Mouse (Mus musculus) cerebellum, postnatal 36 days (tissue): ENCODE results near the gene Hoxa13.
A peak's percentile ranks its signal among the peaks of the same experiment; 100 is the strongest.

Experiments used
- DNase-seq, 2 experiments: peaks; one replicate each; pipeline ENCODE4 v3.0.0; 2021 to 2022; ENCODE audit warnings: mixed read lengths in 2 of 2

Hoxa13 gene

DNA sequence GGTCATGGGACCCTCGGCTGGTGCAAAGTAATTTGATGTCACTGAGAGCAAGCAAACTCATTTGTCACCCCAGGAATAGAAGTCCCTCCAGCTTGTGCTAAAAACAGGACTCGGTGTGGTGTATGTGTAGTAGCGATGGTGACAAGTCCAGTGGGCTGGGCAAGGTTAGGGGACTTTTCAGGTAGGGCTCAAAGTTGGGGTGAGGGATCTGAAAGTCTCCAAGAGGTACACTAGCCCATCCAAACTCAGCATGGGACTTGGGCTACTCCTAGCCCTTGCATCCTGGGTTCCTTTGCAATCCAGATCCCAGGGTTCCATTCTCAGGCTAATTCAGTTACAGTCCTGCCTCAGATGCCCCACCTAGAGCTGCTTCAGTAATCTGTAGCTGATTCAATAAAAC is 8.1 kb upstream of the Hoxa13 start:
- DNase-seq, result no peak

- DNase-seq, result no peak
These were observed 7.7 kb upstream of the Hoxa13 start for GRCm38 (mm10) chr6:52268341-52268740.

- no peak for DNase-seq
These were observed 7.0 kb upstream of the Hoxa13 start for GRCm38 (mm10) chr6:52267691-52268090.

GRCm38 (mm10) chr6:52267221-52267620 is 6.5 kb upstream of the Hoxa13 start:
- DNase-seq, result no peak

GRCm38 (mm10) chr6:52266666-52266985 is 5.9 kb upstream of the Hoxa13 start:
- DNase-seq, result no peak

GRCm38 (mm10) chr6:52265913-52266665 is 5.4 kb upstream of the Hoxa13 start:
- no peak for DNase-seq

DNA sequence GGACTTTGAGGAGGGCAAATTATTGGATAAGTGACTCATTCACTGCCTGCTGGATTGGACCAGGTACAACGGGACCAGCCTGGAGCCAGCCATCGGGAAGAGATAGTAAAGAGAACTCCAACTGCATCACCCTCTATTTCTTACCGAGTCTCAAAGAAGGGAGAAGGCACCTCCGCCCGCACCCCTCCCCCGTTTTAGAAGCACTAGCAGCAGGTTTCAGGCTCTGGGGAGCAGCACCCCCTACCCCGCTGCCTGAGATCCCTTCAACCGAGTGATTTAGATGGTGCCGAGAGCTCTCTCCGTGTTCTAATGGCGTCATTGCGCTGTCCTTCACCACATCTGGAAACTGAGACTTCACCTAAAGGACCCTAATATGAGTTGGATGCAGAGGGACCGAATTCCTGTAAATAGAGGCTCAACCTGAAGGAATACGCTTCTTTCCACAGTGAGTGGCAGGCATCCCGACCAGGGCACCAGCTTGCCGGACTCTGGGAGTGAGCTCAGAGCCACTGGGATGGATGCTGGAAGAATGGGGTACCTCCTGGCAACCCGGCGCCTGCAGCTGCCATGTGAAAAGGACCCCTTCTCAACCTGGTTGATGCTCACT is 4.7 kb upstream of the Hoxa13 start:
- no peak for DNase-seq

DNA sequence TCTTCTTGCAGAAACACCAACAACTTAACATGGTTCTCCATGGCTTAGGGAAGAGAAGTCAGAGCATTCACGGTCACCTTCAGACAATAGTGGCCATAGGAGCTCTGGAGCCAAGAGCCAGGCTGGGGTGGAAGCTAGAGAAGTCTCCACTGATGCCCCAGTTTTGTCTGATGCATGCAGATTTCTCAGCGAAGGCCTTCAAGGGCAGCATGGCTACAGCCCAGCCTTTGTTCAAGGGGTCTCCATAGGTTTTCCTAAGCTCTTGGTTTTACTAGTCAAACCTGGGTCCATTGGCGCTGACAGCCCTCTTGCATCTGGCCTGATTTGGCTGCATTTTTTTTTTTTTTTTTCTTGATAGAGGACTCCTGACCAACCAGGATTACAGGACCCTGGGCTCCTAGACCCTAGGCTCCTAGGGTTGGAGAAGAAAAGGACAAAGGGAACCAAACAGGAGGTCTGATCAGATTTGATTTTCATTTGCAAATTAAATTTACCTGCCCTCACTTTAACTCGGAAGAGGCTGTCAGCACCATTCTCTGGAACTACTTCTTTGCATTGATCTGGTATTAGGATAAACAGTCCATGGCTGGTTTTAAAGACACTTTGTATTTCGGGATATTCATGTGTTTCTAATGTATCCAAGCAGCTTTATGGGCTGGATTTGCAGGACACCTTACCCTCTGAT is 3.6 kb upstream of the Hoxa13 start:
- DNase-seq, result no peak

DNA sequence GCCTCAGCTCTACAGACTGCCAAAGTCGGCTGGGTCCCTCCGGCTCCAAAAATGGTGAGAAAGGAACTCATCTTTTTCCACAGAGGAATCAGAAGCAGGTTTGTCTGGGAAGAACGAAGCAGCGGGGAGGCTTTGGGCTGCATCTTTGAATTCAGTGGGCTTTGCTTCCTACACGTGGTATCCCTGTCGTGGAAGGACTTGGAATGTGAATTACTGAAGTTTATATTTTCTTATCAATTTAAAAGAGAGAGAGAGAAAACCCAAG is 2.6 kb upstream of the Hoxa13 start:
- no peak for DNase-seq

- DNase-seq, result no peak
These were observed 2.0 kb upstream of the Hoxa13 start for GRCm38 (mm10) chr6:52262463-52263320.

GRCm38 (mm10) chr6:52261751-52262462 is 1.2 kb upstream of the Hoxa13 start:
- no peak for DNase-seq

- DNase-seq, result no peak
These were observed 844 bp downstream of the Hoxa13 start for GRCm38 (mm10) chr6:52259811-52260261.

GRCm38 (mm10) chr6:52259081-52259790 is 1.4 kb downstream of the Hoxa13 start:
- no peak for DNase-seq

DNA sequence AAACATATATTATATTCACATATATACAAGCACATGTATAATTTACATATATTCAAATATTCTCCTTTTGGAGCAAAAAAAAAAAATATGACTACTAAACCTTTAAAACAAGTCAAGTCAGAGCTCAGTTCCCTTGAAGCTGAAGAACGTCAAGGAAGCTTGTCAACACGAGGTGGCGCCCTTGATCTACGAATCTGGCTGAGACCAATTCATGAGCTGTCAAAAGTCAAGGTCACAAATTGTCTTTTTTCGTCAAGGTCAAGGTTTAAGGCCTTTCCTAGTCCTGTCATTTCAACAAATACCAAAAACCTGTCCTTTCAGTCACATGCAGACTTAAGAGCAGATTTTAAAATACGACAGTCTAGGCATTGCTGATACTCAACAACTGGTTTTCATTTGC is 3.7 kb downstream of the Hoxa13 start:
- DNase-seq, result peak; percentile 71 to 81

- no peak for DNase-seq
These were observed 6.9 kb downstream of the Hoxa13 start for GRCm38 (mm10) chr6:52253511-52254500.

- DNase-seq, result no peak
These were observed 7.8 kb downstream of the Hoxa13 start for GRCm38 (mm10) chr6:52252775-52253376.

- no peak for DNase-seq
These were observed 8.5 kb downstream of the Hoxa13 start for GRCm38 (mm10) chr6:52252016-52252774.

DNA sequence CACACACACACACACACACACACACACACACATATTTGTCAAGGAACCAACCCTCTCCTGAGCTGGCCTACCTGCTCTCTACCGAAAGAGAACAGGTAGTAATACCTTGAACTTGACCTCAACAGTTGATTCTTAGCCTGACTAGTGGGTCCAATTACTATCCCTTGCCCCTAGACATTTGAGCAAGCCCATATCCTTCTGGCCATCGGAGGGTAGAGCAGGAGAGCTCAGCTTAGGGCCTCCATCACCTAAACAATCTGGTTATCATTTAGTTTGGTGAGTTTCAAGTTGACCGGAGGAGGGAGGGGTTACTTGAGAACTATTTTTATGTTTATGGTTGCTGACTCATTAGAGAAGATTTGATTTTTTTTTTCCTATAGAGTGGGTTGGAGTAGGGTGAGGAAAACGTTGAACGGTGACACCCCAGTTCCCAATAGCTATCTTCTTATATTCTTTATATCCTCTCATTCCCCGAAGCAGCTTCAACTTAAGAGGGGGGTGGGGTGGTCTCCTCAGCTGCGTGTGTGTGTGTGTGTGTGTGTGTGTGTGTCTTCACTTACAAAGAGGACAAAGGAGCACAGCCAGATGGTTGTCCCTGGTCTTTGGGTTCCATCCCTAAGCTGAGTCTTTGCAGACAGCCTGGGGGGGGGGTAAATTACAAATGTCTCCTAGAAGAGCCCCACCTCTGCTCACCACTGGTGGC is 9.4 kb downstream of the Hoxa13 start:
- DNase-seq, result no peak

GRCm38 (mm10) chr6:52249826-52250225 is 10.9 kb downstream of the Hoxa13 start:
- no peak for DNase-seq
